Mouse (Mus musculus) lung, postnatal 25 days (tissue): ENCODE data around the gene Tln1.
A peak's percentile ranks its signal among the peaks of the same experiment; 100 is the strongest.
"Not testable (repeated sequence)": the region's sequence is repeated elsewhere in the genome, so short reads cannot be mapped to it uniquely, and the experiment has no call there.

ENCODE experiments used
- DNase-seq: peaks from one replicate; pipeline ENCODE4 v3.0.0; 2022; ENCODE audit warnings: low spot score

Tln1 gene

DNA sequence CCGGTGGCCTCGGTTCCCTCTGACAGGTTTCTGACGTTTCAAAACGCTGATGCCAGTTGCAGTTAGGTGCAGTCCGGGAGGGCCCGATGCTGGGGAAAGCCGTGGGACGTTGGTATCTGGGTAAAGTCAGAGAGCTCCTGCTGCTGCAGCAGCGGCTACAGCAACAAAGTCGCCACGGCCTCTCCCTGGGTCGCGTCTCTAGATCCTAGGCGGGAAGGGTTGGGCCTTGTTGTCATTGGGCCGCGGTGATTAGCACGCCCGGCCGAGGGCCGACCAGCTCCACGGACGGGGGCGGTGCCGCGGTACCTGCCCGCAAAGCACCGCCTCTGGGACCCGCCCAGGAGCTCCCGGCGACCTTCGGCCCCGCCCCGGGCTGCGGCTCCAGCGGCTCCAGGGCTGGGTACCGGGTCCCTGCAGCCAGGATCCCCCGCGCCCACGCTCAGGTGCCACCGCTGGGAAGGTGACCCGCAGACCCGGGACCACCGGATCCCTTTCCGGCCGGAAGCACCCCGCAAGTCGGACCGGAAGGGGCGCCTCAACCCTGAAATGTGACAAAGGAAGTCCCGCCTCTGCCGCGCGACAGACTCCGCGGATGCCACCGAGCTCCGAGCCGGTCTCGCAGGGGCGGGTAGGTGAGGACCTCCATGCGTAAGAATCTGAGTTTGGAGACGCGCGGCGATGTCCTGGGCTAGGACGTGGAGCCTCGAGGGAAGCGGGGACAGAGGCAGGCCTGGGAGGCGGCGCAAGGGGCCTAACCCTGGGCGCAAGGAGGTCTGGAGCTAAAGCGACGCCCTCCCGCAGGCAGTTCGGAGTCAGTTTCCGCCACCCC, 16.1 kb upstream of the Tln1 start, which contains the start of the genes Rgp1 and Gba2:
Gene Rgp1, plus strand, starts transcription at position 340 of the 829 bp plus-strand sequence.
Gene Gba2, minus strand, starts transcription at position 498 of the 829 bp plus-strand sequence.
- peak; percentile 91 for DNase-seq

GRCm38 (mm10) chr4:43577237-43577881, 14.9 kb upstream of the Tln1 start:
- DNase-seq = no peak

DNA sequence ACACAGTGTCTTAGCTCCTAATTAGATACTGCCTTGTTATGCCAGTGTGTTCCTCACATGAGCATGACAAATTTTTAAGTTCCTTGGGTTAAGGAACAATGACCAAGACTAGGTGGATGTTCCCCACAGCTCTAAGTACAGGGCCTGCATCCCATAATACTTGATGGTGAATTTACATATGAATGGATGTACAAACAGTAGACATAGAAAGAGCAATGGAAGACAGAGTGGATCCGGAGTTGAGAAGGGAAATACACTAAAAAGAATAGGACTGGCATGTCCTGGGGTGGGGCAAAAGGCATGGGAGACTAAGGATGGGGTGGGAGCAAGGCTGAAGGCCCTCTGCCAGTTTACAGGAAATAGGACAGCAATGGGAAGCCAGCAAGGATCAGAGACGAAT, 12.9 kb upstream of the Tln1 start:
- no peak for DNase-seq

DNA sequence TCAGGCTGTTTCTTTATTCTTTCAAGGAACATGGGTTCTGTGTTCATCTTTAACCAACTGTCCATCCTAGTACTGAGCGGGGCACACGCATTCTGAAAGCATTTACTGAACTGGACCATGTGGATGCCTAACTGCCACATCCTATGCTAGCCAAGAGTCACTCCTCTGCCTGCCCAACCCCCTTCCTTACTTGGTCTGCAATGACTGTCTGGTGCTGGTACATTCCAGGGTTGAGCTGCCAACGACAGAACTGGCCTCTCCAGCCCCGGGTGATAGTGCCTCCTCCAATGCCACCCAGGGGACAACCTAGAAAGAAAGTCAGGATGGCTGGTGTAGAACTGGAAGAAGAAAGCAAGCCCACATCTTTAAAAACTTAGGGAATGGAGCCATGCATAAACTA, 11.1 kb upstream of the Tln1 start:
- no peak for DNase-seq

DNA sequence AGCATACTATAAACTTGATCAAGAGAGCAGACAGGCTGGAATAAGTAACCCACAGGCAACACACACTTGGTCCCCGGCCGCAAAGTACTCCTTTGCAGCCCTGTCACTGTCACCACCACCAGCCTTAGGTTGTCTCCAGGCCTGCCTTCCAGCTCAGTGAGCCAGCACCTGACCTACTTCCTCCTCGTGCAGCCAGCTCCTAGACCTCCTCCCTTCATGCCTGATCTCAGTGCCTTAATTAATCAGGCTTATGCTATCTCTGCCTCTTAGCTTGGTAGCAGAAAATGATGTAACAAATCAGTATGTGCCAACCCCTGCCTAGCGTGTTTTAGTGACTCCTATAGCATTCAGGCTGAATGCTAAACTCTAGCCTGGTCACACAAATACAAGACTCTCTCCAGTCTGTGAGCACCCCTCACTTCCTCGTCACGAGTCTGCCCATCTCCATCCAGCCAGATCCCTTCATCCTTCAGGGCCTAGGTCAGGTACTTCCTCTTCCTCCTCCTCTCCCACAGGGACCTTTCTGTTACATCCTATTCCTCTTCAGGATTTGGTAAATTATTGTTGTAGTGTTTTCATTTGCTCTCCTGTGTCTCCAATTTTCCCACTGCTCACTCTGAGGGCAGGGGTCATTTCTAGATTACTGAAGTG, 9.0 kb upstream of the Tln1 start:
- DNase-seq = no peak

DNA sequence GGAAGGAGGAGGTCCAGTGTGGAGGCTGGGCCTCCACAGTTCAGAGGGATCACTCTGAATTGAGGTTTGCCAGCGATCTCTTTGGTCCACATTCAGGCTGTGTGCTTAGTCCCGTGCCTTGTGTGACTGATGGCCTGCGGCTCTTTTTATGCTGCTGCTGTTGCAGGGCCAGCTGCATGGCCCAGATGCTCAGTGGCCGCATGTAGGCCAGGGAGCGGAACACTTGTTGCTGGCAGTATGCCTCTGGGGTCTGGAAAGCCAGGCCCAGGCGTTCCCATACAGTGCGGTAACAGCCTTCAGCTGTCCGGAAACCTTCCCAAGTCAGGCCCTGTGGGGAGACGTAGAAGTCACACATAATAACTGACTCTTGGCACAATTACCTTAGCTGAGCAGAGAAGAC, 4.6 kb upstream of the Tln1 start:
- no peak for DNase-seq

- DNase-seq = no peak
These were observed 1.7 kb upstream of the Tln1 start for GRCm38 (mm10) chr4:43564231-43564630.

- no peak for DNase-seq
These were observed 1.0 kb upstream of the Tln1 start for GRCm38 (mm10) chr4:43563601-43563875.

- DNase-seq = no peak
These were observed 494 bp upstream of the Tln1 start for GRCm38 (mm10) chr4:43562769-43563600.

DNA sequence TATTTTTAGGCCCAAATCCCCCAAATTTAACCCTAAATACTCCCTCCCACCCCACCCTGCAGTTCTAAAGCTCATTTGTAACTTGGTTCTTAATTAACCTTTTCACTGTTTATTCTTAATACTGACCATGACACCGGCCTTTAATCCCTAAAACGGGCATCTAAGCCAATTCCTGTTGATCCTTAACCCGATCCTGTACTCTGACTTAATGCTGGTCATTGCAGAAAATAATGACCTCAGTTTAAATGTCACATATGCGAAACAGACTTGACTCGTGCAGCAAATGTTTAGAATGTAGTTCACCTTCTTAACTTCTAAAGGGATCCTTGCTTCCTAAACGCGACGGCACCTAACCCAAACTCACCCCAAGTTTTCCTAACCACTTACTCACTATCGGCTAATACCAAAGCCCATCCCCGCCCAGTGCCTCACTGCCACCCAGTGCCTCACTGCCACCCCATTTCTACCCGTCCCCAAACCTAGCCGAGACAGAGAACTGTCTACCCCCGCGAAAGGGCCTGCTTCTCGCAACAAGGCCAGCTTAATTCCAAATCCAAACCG, 975 bp downstream of the Tln1 start:
- DNase-seq = no peak

GRCm38 (mm10) chr4:43560976-43561375, 1.5 kb downstream of the Tln1 start:
- no peak for DNase-seq

DNA sequence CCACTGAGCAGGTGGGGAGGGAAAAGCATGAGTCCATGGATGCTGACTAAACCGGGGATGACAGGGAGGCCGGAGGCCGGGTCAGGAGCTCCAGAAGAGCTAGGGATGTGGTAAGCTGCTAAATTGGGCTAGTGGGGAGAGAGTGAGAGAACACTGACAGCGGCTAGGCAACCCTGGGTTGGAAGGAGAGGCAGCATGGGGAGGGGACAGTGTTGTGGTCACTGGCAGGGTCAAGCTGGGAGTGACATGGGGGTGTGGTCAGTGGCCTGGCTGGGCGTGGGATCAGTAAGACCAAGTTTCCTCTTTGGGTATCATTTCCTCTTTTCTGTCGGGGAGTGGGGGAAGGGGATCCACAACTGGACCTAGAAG, 2.3 kb downstream of the Tln1 start:
- DNase-seq = peak; percentile 78

- DNase-seq = no peak
These were observed 2.8 kb downstream of the Tln1 start for GRCm38 (mm10) chr4:43559519-43560242.

- DNase-seq = peak; percentile 82
These were observed 3.7 kb downstream of the Tln1 start for GRCm38 (mm10) chr4:43558631-43559356.

DNA sequence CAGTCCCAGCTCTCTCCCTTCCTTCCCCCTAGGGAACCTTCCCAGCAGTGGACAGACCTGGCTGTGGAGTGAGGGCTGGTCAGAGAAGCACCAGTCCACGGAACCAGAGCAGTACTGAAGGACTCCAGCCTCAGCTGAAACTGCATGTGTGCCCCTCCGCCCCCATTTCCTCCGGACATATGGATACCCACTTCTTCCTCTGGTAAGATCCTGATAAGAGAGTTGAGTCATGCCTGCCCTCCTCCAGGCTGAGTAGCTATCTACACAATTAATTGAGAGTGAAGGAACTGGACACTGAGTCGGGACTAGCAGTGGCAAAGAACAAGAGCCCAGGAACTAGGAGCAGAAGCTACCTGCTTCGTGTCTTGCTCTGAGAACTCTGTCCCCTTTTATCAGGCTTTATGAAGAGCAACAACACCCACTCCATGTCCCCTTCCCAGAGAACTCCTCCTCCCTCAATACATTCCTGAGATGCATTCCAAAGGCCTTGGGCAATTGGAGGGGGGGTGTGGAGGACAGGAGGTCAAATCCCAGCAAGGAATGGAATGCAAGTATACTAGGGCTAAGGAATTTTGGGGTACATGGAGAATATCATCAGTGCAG, 4.4 kb downstream of the Tln1 start:
- peak; percentile 72 for DNase-seq

DNA sequence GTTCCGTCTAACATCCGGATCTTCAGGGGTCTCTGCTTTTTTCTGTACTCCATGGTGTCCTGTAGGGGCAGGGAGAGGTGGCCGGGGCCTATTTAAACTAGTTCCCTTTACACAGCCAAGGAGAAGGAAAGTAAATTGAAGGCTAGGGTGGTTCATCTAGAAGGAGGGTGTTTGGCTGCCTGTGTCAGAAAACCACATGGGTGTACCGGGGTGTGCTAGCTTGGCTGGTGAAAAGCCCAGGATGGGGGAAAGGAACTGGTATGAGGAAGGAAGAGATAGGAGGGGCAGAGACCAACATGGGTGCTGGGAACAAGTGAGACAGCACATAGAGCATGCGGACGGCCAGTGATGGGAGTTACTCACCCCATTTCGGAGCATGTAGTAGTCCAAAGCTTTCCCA, 6.6 kb downstream of the Tln1 start:
- no peak for DNase-seq

DNA sequence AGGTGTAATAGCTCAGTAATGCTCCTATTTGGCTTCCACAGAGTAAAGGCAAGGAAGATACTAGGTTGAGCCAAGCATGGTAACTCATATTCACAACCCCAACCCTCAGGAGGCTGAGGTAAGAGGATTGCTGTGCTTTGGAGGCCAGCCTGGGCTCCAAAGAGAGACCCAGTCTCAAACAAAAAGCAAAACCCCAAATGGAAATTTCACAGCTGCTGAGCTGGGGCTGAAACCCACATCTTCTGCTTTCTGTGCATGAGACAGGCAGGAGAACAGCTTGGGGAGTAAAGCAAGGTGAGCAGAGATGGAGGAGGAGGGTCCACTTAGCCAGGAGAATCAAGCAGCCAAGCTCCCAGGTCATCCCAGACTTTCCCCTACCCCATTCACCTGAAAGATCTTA, 8.6 kb downstream of the Tln1 start:
- no peak for DNase-seq

- DNase-seq = no peak
These were observed 10.1 kb downstream of the Tln1 start for GRCm38 (mm10) chr4:43552437-43552836.

DNA sequence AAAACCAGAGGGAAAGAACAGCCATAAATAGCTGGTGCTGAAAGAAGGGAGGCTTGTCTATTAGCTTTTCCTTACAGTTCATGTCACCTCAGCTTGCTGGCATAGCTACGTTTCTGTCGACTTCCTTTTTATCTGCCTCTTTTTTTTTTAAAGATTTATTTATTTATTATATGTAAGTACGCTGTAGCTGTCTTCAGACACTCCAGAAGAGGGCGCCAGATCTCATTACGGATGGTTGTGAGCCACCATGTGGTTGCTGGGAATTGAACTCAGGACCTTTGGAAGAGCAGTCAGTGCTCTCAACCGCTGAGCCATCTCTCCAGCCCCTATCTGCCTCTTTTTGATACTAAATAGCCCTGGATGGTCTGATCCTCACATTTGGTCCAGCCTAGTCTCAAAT, 10.6 kb downstream of the Tln1 start:
- not testable (repeated sequence) for DNase-seq

- no peak for DNase-seq
These were observed 13.4 kb downstream of the Tln1 start for GRCm38 (mm10) chr4:43549055-43549454.
